ENCODE assay signal across 21 mouse cellular contexts in the genomic region with DNA sequence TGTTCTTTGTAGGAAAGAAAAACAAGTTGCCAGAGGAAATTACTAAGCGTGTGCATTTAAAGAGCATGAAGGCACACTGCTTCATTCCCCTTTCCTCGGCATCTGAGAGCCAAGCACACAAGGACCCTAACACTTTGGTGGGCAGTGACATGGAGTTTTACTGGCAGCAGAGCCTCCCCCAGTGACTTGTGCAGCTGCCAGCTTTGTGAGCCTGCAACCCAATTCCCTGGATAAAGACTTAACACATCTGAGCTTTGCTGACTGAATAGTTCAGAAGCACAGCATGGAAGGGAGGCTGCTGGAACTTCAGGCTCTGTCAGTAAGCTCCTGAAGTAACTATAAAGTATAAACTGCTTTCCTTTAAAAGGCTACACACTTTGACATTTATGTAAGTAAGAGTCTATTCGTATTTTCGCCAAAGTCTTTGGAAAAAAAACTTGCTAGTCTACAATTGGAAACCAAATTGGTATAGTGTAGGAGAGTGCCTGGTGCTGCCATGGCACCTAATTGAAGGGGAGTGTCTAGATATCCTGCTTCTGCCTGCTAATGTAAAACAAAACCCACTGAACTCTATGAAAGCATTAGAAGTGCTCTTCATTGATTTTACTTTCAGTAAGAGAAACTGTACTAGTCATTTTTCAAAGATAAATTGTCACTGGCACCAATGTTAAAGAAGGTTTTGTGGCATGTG.
DNase-seq lines count a peak whose midpoint lies in the region; ATAC-seq lines count a peak whose summit lies in the region.
"Had no signal": no experiment of that assay in that cellular context is flagged by ENCODE, and none has a peak within 500 bp of the region (broad histone marks: within the 10 kb centered on the region; RNA-seq: fewer than 3 reads in every experiment).

No protein-coding gene starts in this region.

- H3K27ac ChIP-seq in midbrain, embryonic 14.5 days (replicated peaks; ENCODE audit: low read depth, low read length): no peak overlapping the region
- H3K27ac ChIP-seq in midbrain, embryonic 13.5 days: no peak overlapping the region
- H3K27ac ChIP-seq: embryonic facial prominence, embryonic 13.5 days; hindbrain, embryonic 10.5 days; kidney, postnatal 0 days; midbrain, embryonic 10.5 days had no signal

- H3K4me1 ChIP-seq in midbrain, embryonic 14.5 days (ENCODE audit: control insufficient read depth, insufficient read depth, low read length): no peaks in the 10 kb centered on the region
- H3K4me1 ChIP-seq in midbrain, embryonic 13.5 days (replicated peaks): no peaks in the 10 kb centered on the region
- H3K4me1 ChIP-seq: embryonic facial prominence, embryonic 13.5 days; hindbrain, embryonic 10.5 days; midbrain, embryonic 10.5 days had no signal

- peak; percentile 93 for ATAC-seq in frontal cortex, adult (ENCODE audit: low TSS enrichment)
- ATAC-seq in midbrain, embryonic 14.5 days (ENCODE audit: low FRiP score, low TSS enrichment): no peak
- no peak for ATAC-seq in midbrain, embryonic 13.5 days
- ATAC-seq: intestine, postnatal 0 days had no signal

- H3K9ac ChIP-seq in midbrain, embryonic 14.5 days (replicated peaks; ENCODE audit: low read length): no peak overlapping the region
- no peak overlapping the region for H3K9ac ChIP-seq in midbrain, embryonic 13.5 days (replicated peaks)
- H3K9ac ChIP-seq: embryonic facial prominence, embryonic 13.5 days had no signal

- intact Hi-C loops in left cerebral cortex, postnatal 14 days (cut with DNase I): no loop called here

- H3K36me3 ChIP-seq in midbrain, embryonic 14.5 days (ENCODE audit: control insufficient read depth, insufficient read depth, low read length): no peaks in the 10 kb centered on the region
- no peaks in the 10 kb centered on the region for H3K36me3 ChIP-seq in midbrain, embryonic 13.5 days
- H3K36me3 ChIP-seq: embryonic facial prominence, embryonic 13.5 days; hindbrain, embryonic 10.5 days; midbrain, embryonic 10.5 days had no signal

- DNase-seq in frontal cortex, postnatal 10 days (ENCODE audit: low spot score in 2 of 2): no peak
- peak; percentile 14 for DNase-seq in midbrain, embryonic 14.5 days
- peak; percentile 14 to 19 for DNase-seq in left cerebral cortex, postnatal 14 days (ENCODE audit: low spot score in 2 of 2)
- DNase-seq in right cerebral cortex, postnatal 10 days (ENCODE audit: low spot score in 2 of 2): peak; percentile 34
- no peak for DNase-seq in ovary, postnatal 36 days (ENCODE audit: low spot score)
- no peak for DNase-seq in thymus, adult 18-20 months
- DNase-seq: adrenal gland, adult 2 months; cerebellum, adult 8-10 months; heart, adult 11 months; layer of hippocampus, postnatal 36 days; lung, adult 2 months; lung, postnatal 36 days; thymus, adult 2 months had no signal

- no peaks in the 10 kb centered on the region for H3K9me3 ChIP-seq in midbrain, embryonic 14.5 days (ENCODE audit: control insufficient read depth, low read length)
- no peaks in the 10 kb centered on the region for H3K9me3 ChIP-seq in midbrain, embryonic 13.5 days
- H3K9me3 ChIP-seq: embryonic facial prominence, embryonic 13.5 days; hindbrain, embryonic 10.5 days; midbrain, embryonic 10.5 days had no signal

- no peak overlapping the region for H3K4me3 ChIP-seq in midbrain, embryonic 14.5 days (replicated peaks; ENCODE audit: low read depth, low read length)
- no peak overlapping the region for H3K4me3 ChIP-seq in midbrain, embryonic 13.5 days (replicated peaks)
- H3K4me3 ChIP-seq: embryonic facial prominence, embryonic 13.5 days; hindbrain, embryonic 10.5 days; midbrain, embryonic 10.5 days had no signal

- WGBS in midbrain, embryonic 14.5 days: 72% methylated on average over 4 of the region's 4 CpGs
- WGBS in midbrain, embryonic 13.5 days: 73% methylated on average over 4 of the region's 4 CpGs

- H3K27me3 ChIP-seq in midbrain, embryonic 14.5 days (ENCODE audit: control insufficient read depth, insufficient read depth, low read length): no peaks in the 10 kb centered on the region
- H3K27me3 ChIP-seq in midbrain, embryonic 13.5 days: no peaks in the 10 kb centered on the region
- H3K27me3 ChIP-seq: embryonic facial prominence, embryonic 13.5 days had no signal

- no peak overlapping the region for H3K4me2 ChIP-seq in midbrain, embryonic 14.5 days (ENCODE audit: low read length)
- H3K4me2 ChIP-seq in midbrain, embryonic 13.5 days (replicated peaks): no peak overlapping the region
- H3K4me2 ChIP-seq: embryonic facial prominence, embryonic 13.5 days; liver, embryonic 11.5 days had no signal

Comparison
In these comparisons a context has a peak if more than half of its experiments do, and no peak if none do; other contexts are left out.
1. DNase-seq: peak in midbrain, embryonic 14.5 days (single experiment), left cerebral cortex, postnatal 14 days (2 of 2) and right cerebral cortex, postnatal 10 days (2 of 2); none in frontal cortex, postnatal 10 days (0 of 2), ovary, postnatal 36 days (single experiment) and thymus, adult 18-20 months (0 of 2).